Mouse (Mus musculus): ENCODE data around the gene Hs3st5. TPM values are rescaled to one million over a fixed set of nuclear protein-coding genes. Genes with fewer than 3 reads are reported as not detected.

Hs3st5 gene
- polyA plus RNA-seq, 2 experiments: 0.02 TPM; not detected in 1

- DNase-seq (ENCODE audit: low read depth in 3 of 3, low spot score in 3 of 3): no peak
- Histone ChIP-seq H3K4me2 (ENCODE audit: low read depth) (no peak overlapping the region), H3K4me3 (ENCODE audit: insufficient read depth in 1 of 2, low read depth in 2 of 2, low read length in 2 of 2) (no peak overlapping the region), H3K36me3 (replicated peaks; ENCODE audit: control insufficient read depth, insufficient read depth, low read depth) (no peaks in the 10 kb centered on the region), H3K9me3 (ENCODE audit: control insufficient read depth, low read length) (no peaks in the 10 kb centered on the region), H3K9ac (replicated peaks) (no peak overlapping the region), H3K4me1 (replicated peaks; ENCODE audit: control insufficient read depth in 2 of 2, insufficient read depth in 2 of 2, low read length in 1 of 2) (no peaks in the 10 kb centered on the region), H3K27me3 (ENCODE audit: control insufficient read depth, insufficient read depth, low read length) (no peaks in the 10 kb centered on the region), H3K27ac (no peak overlapping the region)
- ATAC-seq (ENCODE audit: insufficient read depth): no peak
- TF ChIP-seq EP300 (IDR thresholded peaks at IDR 0.05; ENCODE audit: low read depth): no peak
- no peak for TF ChIP-seq CTCF (IDR thresholded peaks at IDR 0.05; ENCODE audit: low read depth)
- WGBS (ENCODE audit: insufficient replicate concordance): 49% methylated on average over 4 of the region's 4 CpGs
Observed at GRCm38 (mm10) chr10:36805265-36805664, 298.7 kb downstream of the Hs3st5 start.

GRCm38 (mm10) chr10:36805788-36806187, 299.2 kb downstream of the Hs3st5 start:
- H3K36me3 ChIP-seq (replicated peaks; ENCODE audit: control insufficient read depth, insufficient read depth, low read depth): no peaks in the 10 kb centered on the region
- H3K4me2 ChIP-seq (ENCODE audit: low read depth): no peak overlapping the region
- DNase-seq (ENCODE audit: low read depth in 3 of 3, low spot score in 3 of 3) (no peak), ATAC-seq (ENCODE audit: insufficient read depth) (no peak)
- no peaks in the 10 kb centered on the region for H3K4me1 ChIP-seq (replicated peaks; ENCODE audit: control insufficient read depth in 2 of 2, insufficient read depth in 2 of 2, low read length in 1 of 2)
- H3K9ac ChIP-seq (replicated peaks): no peak overlapping the region
- no peak for TF ChIP-seq EP300 (IDR thresholded peaks at IDR 0.05; ENCODE audit: low read depth)
- no peak for TF ChIP-seq CTCF (IDR thresholded peaks at IDR 0.05; ENCODE audit: low read depth)
- WGBS (ENCODE audit: insufficient replicate concordance): 57% methylated on average over 5 of the region's 5 CpGs
- H3K27me3 ChIP-seq (ENCODE audit: control insufficient read depth, insufficient read depth, low read length): no peaks in the 10 kb centered on the region
- no peak overlapping the region for H3K4me3 ChIP-seq (ENCODE audit: insufficient read depth in 1 of 2, low read depth in 2 of 2, low read length in 2 of 2)
- H3K27ac ChIP-seq: no peak overlapping the region
- H3K9me3 ChIP-seq (ENCODE audit: control insufficient read depth, low read length): no peaks in the 10 kb centered on the region

- DNase-seq (ENCODE audit: low read depth in 3 of 3, low spot score in 3 of 3) (no peak), ATAC-seq (ENCODE audit: insufficient read depth) (no peak)
- no peak overlapping the region for H3K4me3 ChIP-seq (ENCODE audit: insufficient read depth in 1 of 2, low read depth in 2 of 2, low read length in 2 of 2)
- no peaks in the 10 kb centered on the region for H3K36me3 ChIP-seq (replicated peaks; ENCODE audit: control insufficient read depth, insufficient read depth, low read depth)
- no peak overlapping the region for H3K27ac ChIP-seq
- 49% methylated on average over 5 of the region's 5 CpGs for WGBS (ENCODE audit: insufficient replicate concordance)
- H3K9ac ChIP-seq (replicated peaks): no peak overlapping the region
- TF ChIP-seq EP300 (IDR thresholded peaks at IDR 0.05; ENCODE audit: low read depth): no peak
- TF ChIP-seq CTCF (IDR thresholded peaks at IDR 0.05; ENCODE audit: low read depth): no peak
- no peaks in the 10 kb centered on the region for H3K9me3 ChIP-seq (ENCODE audit: control insufficient read depth, low read length)
- H3K27me3 ChIP-seq (ENCODE audit: control insufficient read depth, insufficient read depth, low read length): no peaks in the 10 kb centered on the region
- H3K4me2 ChIP-seq (ENCODE audit: low read depth): no peak overlapping the region
- H3K4me1 ChIP-seq (replicated peaks; ENCODE audit: control insufficient read depth in 2 of 2, insufficient read depth in 2 of 2, low read length in 1 of 2): no peaks in the 10 kb centered on the region
Observed at GRCm38 (mm10) chr10:36807007-36807406, 300.4 kb downstream of the Hs3st5 start.

- H3K27ac ChIP-seq: no peak overlapping the region
- H3K9ac ChIP-seq (replicated peaks): no peak overlapping the region
- DNase-seq (ENCODE audit: low read depth in 3 of 3, low spot score in 3 of 3) (no peak), ATAC-seq (ENCODE audit: insufficient read depth) (no peak)
- no peaks in the 10 kb centered on the region for H3K36me3 ChIP-seq (replicated peaks; ENCODE audit: control insufficient read depth, insufficient read depth, low read depth)
- no peaks in the 10 kb centered on the region for H3K27me3 ChIP-seq (ENCODE audit: control insufficient read depth, insufficient read depth, low read length)
- H3K4me3 ChIP-seq (ENCODE audit: insufficient read depth in 1 of 2, low read depth in 2 of 2, low read length in 2 of 2): no peak overlapping the region
- H3K4me2 ChIP-seq (ENCODE audit: low read depth): no peak overlapping the region
- H3K9me3 ChIP-seq (ENCODE audit: control insufficient read depth, low read length): no peaks in the 10 kb centered on the region
- no peak for TF ChIP-seq EP300 (IDR thresholded peaks at IDR 0.05; ENCODE audit: low read depth)
- TF ChIP-seq CTCF (IDR thresholded peaks at IDR 0.05; ENCODE audit: low read depth): no peak
- H3K4me1 ChIP-seq (replicated peaks; ENCODE audit: control insufficient read depth in 2 of 2, insufficient read depth in 2 of 2, low read length in 1 of 2): no peaks in the 10 kb centered on the region
Observed at GRCm38 (mm10) chr10:36818867-36819266, 312.3 kb downstream of the Hs3st5 start.

GRCm38 (mm10) chr10:36829079-36829478, 322.5 kb downstream of the Hs3st5 start:
- Histone ChIP-seq H3K4me2 (ENCODE audit: low read depth) (no peak overlapping the region), H3K9me3 (ENCODE audit: control insufficient read depth, low read length) (no peaks in the 10 kb centered on the region), H3K36me3 (replicated peaks; ENCODE audit: control insufficient read depth, insufficient read depth, low read depth) (no peaks in the 10 kb centered on the region), H3K9ac (replicated peaks) (no peak overlapping the region), H3K27me3 (ENCODE audit: control insufficient read depth, insufficient read depth, low read length) (no peaks in the 10 kb centered on the region), H3K4me3 (ENCODE audit: insufficient read depth in 1 of 2, low read depth in 2 of 2, low read length in 2 of 2) (no peak overlapping the region), H3K27ac (no peak overlapping the region), H3K4me1 (replicated peaks; ENCODE audit: control insufficient read depth in 2 of 2, insufficient read depth in 2 of 2, low read length in 1 of 2) (no peaks in the 10 kb centered on the region)
- WGBS (ENCODE audit: insufficient replicate concordance): 54% methylated on average over 3 of the region's 3 CpGs
- DNase-seq (ENCODE audit: low read depth in 3 of 3, low spot score in 3 of 3): no peak
- no peak for TF ChIP-seq EP300 (IDR thresholded peaks at IDR 0.05; ENCODE audit: low read depth)
- no peak for TF ChIP-seq CTCF (IDR thresholded peaks at IDR 0.05; ENCODE audit: low read depth)
- ATAC-seq (ENCODE audit: insufficient read depth): no peak

Data from liver, embryonic 14.5 days (tissue).